Mouse (Mus musculus) testis, adult 2 months (tissue): Measurements from ENCODE around the gene Cdc42se1.

Source experiments
- CTCF ChIP-seq: fragments of 200-500 bp; IDR thresholded peaks from 2 replicates; pipeline ENCODE4 v1.5.1; 2012; ENCODE audit warnings: low read depth, mild to moderate bottlenecking, inconsistent platforms, low read length, moderate library complexity; ENCODE audit not compliant: control insufficient read depth, insufficient read depth, insufficient replicate concordance
- POLR2A ChIP-seq: fragments of 200-500 bp; IDR thresholded peaks from 2 replicates; pipeline ENCODE4 v1.6.1; 2012; ENCODE audit warnings: low read depth, mild to moderate bottlenecking, inconsistent platforms, low read length, moderate library complexity; ENCODE audit not compliant: control insufficient read depth

GRCm38 (mm10) chr3:95246465-95247231 is 18.1 kb downstream of the Cdc42se1 start:
- TF ChIP-seq POLR2A (no peak), CTCF (no peak)
